Mouse (Mus musculus) liver, postnatal 0 days (tissue): Measurements from ENCODE around the gene Dnm2. TPM values are rescaled to one million over a fixed set of nuclear protein-coding genes. Genes with fewer than 3 reads are reported as not detected.
A peak's percentile ranks its signal among the peaks of the same experiment; 100 is the strongest.

Experiments used
- ATAC-seq: fragments of 200-750 bp; cut with Nextera tagmentation; 2 replicates; pipeline ENCODE4 v1.8.0; 2017; ENCODE audit warnings: mild to moderate bottlenecking, moderate library complexity
- DNase-seq: peaks from one replicate; pipeline ENCODE4 v3.0.0-alpha.2; 2016
- H3K27ac ChIP-seq: fragments of 300-500 bp; sonication (generic); 2 replicates; pipeline ENCODE4 v1.5.1; 2014; ENCODE audit warnings: antibody characterized with exemption, moderate library complexity, mild to moderate bottlenecking, low read depth
- H3K27me3 ChIP-seq: fragments of 300-500 bp; sonication (generic); 2 replicates; pipeline ENCODE4 v1.6.1; 2014; ENCODE audit warnings: low read length, control low read depth, mixed read lengths; ENCODE audit not compliant: insufficient read depth
- H3K36me3 ChIP-seq: fragments of 300-500 bp; sonication (generic); replicated peaks from 2 replicates; pipeline ENCODE4 v1.6.1; 2014; ENCODE audit warnings: mild to moderate bottlenecking, control low read depth, low read length, moderate library complexity, mixed read lengths; ENCODE audit not compliant: insufficient read depth
- H3K4me1 ChIP-seq: fragments of 300-500 bp; sonication (generic); 2 replicates; pipeline ENCODE4 v1.6.1; 2014; ENCODE audit warnings: antibody characterized with exemption, mild to moderate bottlenecking, control low read depth; ENCODE audit not compliant: insufficient read depth
- H3K4me2 ChIP-seq: fragments of 300-500 bp; sonication (generic); 2 replicates; pipeline ENCODE4 v1.6.1; 2014; ENCODE audit warnings: low read depth, mild to moderate bottlenecking, low read length, moderate library complexity, mixed read lengths
- H3K4me3 ChIP-seq: fragments of 300-500 bp; sonication (generic); 2 replicates; pipeline ENCODE4 v1.5.1; 2014; ENCODE audit warnings: low read depth, low read length
- H3K9ac ChIP-seq: fragments of 300-500 bp; sonication (generic); replicated peaks from 2 replicates; pipeline ENCODE4 v1.6.1; 2014; ENCODE audit warnings: mild to moderate bottlenecking, moderate library complexity
- H3K9me3 ChIP-seq: fragments of 300-500 bp; sonication (generic); 2 replicates; pipeline ENCODE4 v1.6.1; 2016; ENCODE audit warnings: mild to moderate bottlenecking, control low read depth, low read length, mixed read lengths
- CTCF ChIP-seq: sonication (generic); IDR thresholded peaks from 2 replicates; pipeline ENCODE4 v1.5.1; 2016; ENCODE audit warnings: antibody characterized with exemption, low read depth
- EP300 ChIP-seq: IDR thresholded peaks from 2 replicates; pipeline ENCODE4 v1.6.1; 2016; ENCODE audit warnings: antibody characterized with exemption, low read depth, mild to moderate bottlenecking
- WGBS: fragments of 180-500 bp; shearing (Covaris S2); extraction: QIAGEN DNeasy Blood & Tissue Kit; methylation state at CpG from one replicate; pipeline ENCODE4 v1.1.7; 2014; ENCODE audit not compliant: insufficient replicate concordance; 5-methylcytosine and 5-hydroxymethylcytosine counted together
- polyA plus RNA-seq: library from polyadenylated mRNA; unstranded; fragments of >200 nt; fragmentation: Nextera tagmentation; extraction: Ambion mirVana; gene quantifications from 2 replicates; pipeline ENCODE4 v1.2.1, GENCODE M21; 2015

The Dnm2 gene
- polyA plus RNA-seq, 1 experiment from 2014 or later = 35.2 TPM

DNA sequence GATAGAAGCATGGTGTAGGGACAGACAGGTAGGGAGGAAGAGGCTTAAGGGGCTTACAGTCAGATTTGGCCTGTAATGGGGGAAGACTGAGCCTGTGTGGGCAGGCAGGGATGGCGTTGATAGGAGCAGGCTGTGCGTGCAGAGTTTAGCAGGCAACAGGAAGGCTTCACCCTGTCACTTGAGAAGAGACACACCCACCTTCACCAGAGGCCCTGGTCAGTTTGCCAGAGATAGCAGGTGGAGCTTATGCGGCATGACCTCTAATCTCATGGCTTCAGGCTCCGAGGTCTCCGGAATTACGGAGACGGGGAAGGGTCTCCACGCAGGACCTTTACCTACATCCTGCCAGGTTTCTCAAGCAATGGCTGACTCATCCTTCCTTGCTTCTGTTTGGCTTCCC, 27.2 kb downstream of the Dnm2 start:
- 22% methylated on average over 8 of the region's 8 CpGs for WGBS
- ATAC-seq = no peak
- no peak for TF ChIP-seq CTCF
- TF ChIP-seq EP300 = no peak
- Histone ChIP-seq H3K4me1 (peaks cover 51% of the 10 kb centered on the region), H3K9me3 (no peaks in the 10 kb centered on the region), H3K4me3 (no peak overlapping the region), H3K4me2 (no peak overlapping the region), H3K27me3 (no peaks in the 10 kb centered on the region), H3K27ac (peak overlapping the region; percentile 66; the same call in 1 of the 2 replicates), H3K36me3 (peaks cover 7% of the 10 kb centered on the region; the same call in 1 of the 2 replicates), H3K9ac (no peak overlapping the region)
- DNase-seq = no peak

DNA sequence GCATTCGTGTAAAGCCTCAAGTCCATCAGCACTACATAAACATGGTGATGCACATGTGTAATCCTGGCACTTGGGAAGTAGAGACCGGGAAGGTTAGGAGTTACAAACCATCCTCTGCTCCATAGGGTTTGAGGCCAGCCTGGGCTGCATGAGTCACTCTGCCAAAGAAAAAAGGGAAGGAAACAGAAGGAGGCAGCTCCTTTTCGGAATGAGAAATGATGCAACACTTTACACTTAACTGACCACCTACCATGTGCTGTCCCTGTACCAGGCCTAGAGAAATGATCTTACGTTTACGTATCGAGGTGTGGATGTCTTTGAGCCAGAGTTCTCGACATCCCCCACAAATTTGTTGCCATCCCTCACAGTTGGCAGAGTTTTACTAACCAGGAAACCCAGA, 28.3 kb downstream of the Dnm2 start:
- peak overlapping the region; percentile 5; the same call in 1 of the 2 replicates for H3K27ac ChIP-seq
- peaks cover 3% of the 10 kb centered on the region; the same call in 1 of the 2 replicates for H3K36me3 ChIP-seq
- H3K9me3 ChIP-seq = no peaks in the 10 kb centered on the region
- peaks cover 51% of the 10 kb centered on the region for H3K4me1 ChIP-seq
- ATAC-seq = peak; percentile 35; the same call in 1 of the 2 replicates
- no peak for DNase-seq
- H3K9ac ChIP-seq = no peak overlapping the region
- TF ChIP-seq EP300 = no peak
- TF ChIP-seq CTCF = no peak
- WGBS = 58% methylated on average over 7 of the region's 7 CpGs
- no peaks in the 10 kb centered on the region for H3K27me3 ChIP-seq
- H3K4me3 ChIP-seq = no peak overlapping the region
- no peak overlapping the region for H3K4me2 ChIP-seq

DNA sequence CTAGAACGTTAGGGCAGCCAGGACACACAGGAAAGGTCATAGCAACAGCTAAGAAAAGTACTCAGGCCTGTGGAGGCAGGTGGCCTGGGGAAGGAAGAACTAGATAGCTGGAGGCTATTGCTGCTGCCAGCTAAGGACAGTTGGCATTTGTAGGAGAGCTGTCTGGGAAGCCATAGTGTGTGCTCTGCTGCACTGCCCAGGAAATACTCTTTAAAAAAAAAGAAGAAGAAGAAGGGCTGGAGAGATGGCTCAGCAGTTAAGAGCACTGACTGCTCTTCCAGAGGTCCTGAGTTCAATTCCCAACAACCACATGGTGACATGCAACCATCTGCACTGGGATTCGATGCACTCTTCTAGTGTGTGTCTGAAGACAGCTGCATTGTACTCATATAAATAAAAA, 28.8 kb downstream of the Dnm2 start:
- no peaks in the 10 kb centered on the region for H3K9me3 ChIP-seq
- no peak overlapping the region for H3K9ac ChIP-seq
- no peak for ATAC-seq
- no peak for TF ChIP-seq EP300
- TF ChIP-seq CTCF = no peak
- H3K27me3 ChIP-seq = no peaks in the 10 kb centered on the region
- no peak overlapping the region for H3K4me3 ChIP-seq
- peak overlapping the region; percentile 5; the same call in 1 of the 2 replicates for H3K27ac ChIP-seq
- 62% methylated on average over 2 of the region's 2 CpGs for WGBS
- H3K4me1 ChIP-seq = peaks cover 46% of the 10 kb centered on the region
- DNase-seq = no peak
- H3K4me2 ChIP-seq = no peak overlapping the region
- H3K36me3 ChIP-seq = peaks cover 6% of the 10 kb centered on the region

DNA sequence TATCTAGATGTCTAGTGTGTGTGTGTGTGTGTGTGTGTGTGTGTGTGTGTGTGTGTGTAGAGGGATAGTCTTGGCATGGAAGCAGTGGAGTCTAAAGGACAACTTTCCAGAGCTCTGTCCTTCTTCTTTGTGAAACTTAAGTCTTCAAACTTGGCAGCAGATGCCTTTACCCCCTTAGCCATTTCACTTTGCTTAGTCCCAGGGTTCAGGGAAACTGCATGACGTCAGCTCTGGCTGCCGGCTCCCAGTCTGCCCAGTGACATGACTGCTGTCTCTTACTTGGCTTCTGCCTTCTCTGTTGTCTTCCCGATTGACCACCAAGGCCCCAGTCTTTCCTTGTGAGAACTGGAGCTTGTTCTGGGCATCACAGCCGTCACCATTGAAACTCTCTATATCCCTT, 29.8 kb downstream of the Dnm2 start:
- DNase-seq = no peak
- Histone ChIP-seq H3K9me3 (no peaks in the 10 kb centered on the region), H3K4me1 (peaks cover 42% of the 10 kb centered on the region), H3K27ac (no peak overlapping the region), H3K4me2 (no peak overlapping the region), H3K36me3 (peaks cover 15% of the 10 kb centered on the region), H3K4me3 (no peak overlapping the region), H3K9ac (no peak overlapping the region), H3K27me3 (no peaks in the 10 kb centered on the region)
- no peak for TF ChIP-seq EP300
- TF ChIP-seq CTCF = no peak
- WGBS = 72% methylated on average over 4 of the region's 4 CpGs
- ATAC-seq = no peak

DNA sequence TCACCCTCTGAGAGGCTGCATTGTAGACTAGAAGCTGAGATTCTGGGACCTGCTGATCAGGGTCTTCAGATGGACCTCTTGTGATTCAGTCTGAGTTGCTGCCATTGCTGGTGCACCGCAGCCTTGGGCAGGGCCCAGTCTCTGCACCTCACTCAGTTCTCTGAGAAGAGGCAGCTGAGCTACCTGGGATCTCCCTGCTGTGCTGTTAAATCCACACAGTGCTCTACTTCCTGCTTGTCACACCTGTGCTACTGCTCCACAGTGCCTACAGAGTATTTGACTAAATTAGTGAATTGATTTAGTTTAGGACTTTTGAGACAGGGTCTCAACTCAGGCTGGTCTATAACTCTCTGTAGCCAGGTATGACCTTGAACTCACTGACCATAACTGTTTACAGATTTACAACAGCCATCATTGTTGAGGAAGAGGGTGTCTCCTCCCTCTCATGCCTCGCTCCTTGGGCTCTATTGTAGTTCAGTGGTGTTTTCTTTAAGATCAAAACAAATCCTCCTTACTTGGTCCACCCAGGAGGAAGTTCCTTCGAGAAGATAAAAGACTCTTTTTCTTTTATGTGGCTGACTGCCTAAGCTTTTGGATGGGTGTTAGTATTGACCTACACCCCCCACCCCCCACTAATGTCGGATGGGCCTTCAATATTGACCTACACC, 30.5 kb downstream of the Dnm2 start:
- peak overlapping the region; percentile 7; the same call in 1 of the 2 replicates for H3K9ac ChIP-seq
- H3K27ac ChIP-seq = 0 out of 2 replicates have a peak overlapping the region, but pooled peaks have one; percentile 11
- TF ChIP-seq CTCF = no peak
- no peak for DNase-seq
- 53% methylated on average over 4 of the region's 4 CpGs for WGBS
- peaks cover 21% of the 10 kb centered on the region for H3K36me3 ChIP-seq
- peaks cover 36% of the 10 kb centered on the region for H3K4me1 ChIP-seq
- ATAC-seq = no peak
- no peaks in the 10 kb centered on the region for H3K9me3 ChIP-seq
- H3K4me2 ChIP-seq = no peak overlapping the region
- no peaks in the 10 kb centered on the region for H3K27me3 ChIP-seq
- no peak overlapping the region for H3K4me3 ChIP-seq

DNA sequence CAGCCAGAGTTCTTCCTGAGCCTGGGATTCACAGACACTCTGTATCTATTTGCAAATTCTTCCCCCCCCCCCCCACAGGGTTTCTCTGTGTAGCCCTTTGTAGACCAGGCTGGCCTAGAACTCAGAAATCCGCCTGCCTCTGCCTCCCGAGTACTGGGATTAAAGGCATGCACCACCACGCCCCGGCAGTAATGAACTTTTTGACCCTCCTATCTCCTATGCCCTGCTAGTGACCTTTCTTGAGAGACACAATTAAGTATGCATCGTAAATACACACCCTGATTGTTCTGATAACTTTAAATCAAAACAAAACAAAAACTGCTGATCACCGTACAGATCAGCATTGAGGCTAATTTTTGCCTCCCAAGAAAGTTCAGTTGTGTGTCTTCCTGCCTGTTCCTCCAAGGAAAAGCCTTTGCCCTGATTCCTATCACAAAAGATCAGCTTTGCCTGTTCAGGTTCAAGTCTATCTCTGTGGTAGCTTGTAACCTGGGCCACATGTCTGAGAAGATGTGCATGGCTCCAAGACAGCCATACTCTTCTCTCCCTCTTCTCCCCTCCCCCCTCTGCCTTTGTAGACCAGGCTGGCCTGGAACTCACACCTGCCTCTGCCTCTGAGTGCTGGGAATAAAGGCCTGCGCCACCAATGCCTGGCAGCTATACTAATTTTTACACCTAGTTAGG, 31.7 kb downstream of the Dnm2 start:
- Histone ChIP-seq H3K36me3 (peaks cover 30% of the 10 kb centered on the region), H3K9ac (no peak overlapping the region), H3K4me1 (peaks cover 28% of the 10 kb centered on the region), H3K4me3 (no peak overlapping the region), H3K4me2 (no peak overlapping the region), H3K27me3 (no peaks in the 10 kb centered on the region), H3K9me3 (no peaks in the 10 kb centered on the region), H3K27ac (peak overlapping the region; percentile 44; the same call in 1 of the 2 replicates)
- WGBS = 79% methylated on average over 7 of the region's 7 CpGs
- no peak for TF ChIP-seq EP300
- TF ChIP-seq CTCF = no peak
- DNase-seq (no peak), ATAC-seq (no peak)
